Mouse (Mus musculus): Measurements from ENCODE around the gene Gmfg. TPM values are rescaled to one million over a fixed set of nuclear protein-coding genes. Genes with fewer than 3 reads are reported as not detected.

The Gmfg gene
- polyA plus RNA-seq, 1 experiment from 2014 or later, result 4.5 TPM

GRCm38 (mm10) chr7:28464416-28465212 is 27.4 kb downstream of the Gmfg start:
- Histone ChIP-seq H3K4me3 (replicated peaks) (no peak overlapping the region), H3K4me2 (0 out of 2 replicates have a peak overlapping the region, but pooled peaks have one; percentile 10), H3K9ac (no peak overlapping the region), H3K36me3 (replicated peaks) (peaks cover 34% of the 10 kb centered on the region), H3K4me1 (peaks cover 27% of the 10 kb centered on the region), H3K9me3 (no peaks in the 10 kb centered on the region), H3K27ac (no peak overlapping the region; the same call in 1 of the 2 replicates), H3K27me3 (peaks cover 33% of the 10 kb centered on the region)
- WGBS, result 61% methylated on average over 10 of the region's 10 CpGs
- ATAC-seq (ENCODE audit: low FRiP score), result no peak; the same call in 1 of the 2 replicates

- no peak overlapping the region for H3K27ac ChIP-seq
- peaks cover 33% of the 10 kb centered on the region for H3K27me3 ChIP-seq
- H3K36me3 ChIP-seq (replicated peaks), result peaks cover 15% of the 10 kb centered on the region
- H3K4me2 ChIP-seq, result peak overlapping the region; percentile 81
- H3K9ac ChIP-seq, result peak overlapping the region; percentile 59
- H3K9me3 ChIP-seq, result no peaks in the 10 kb centered on the region
- peak overlapping the region; percentile 50 for H3K4me3 ChIP-seq (replicated peaks)
- ATAC-seq (ENCODE audit: low FRiP score), result peak; percentile 31; the same call in 1 of the 2 replicates
- peaks cover 27% of the 10 kb centered on the region for H3K4me1 ChIP-seq
- WGBS, result 21% methylated on average over 40 of the region's 40 CpGs
Measured at GRCm38 (mm10) chr7:28466721-28467212, 29.5 kb downstream of the Gmfg start.

GRCm38 (mm10) chr7:28467213-28467751 is 30.0 kb downstream of the Gmfg start:
- under 1% methylated on average over 56 of the region's 63 CpGs for WGBS

GRCm38 (mm10) chr7:28476191-28476590 is 38.9 kb downstream of the Gmfg start:
- Histone ChIP-seq H3K4me1 (no peaks in the 10 kb centered on the region), H3K9ac (no peak overlapping the region), H3K4me2 (no peak overlapping the region), H3K27ac (no peak overlapping the region), H3K27me3 (0 out of 2 replicates have a peak, but pooled peaks cover 4% of the 10 kb centered on the region), H3K36me3 (replicated peaks) (no peaks in the 10 kb centered on the region), H3K9me3 (no peaks in the 10 kb centered on the region), H3K4me3 (replicated peaks) (no peak overlapping the region)
- 91% methylated on average over 6 of the region's 6 CpGs for WGBS
- ATAC-seq (ENCODE audit: low FRiP score), result no peak

More at GRCm38 (mm10) chr7:28467213-28467751, 30.0 kb downstream of the Gmfg start:
- Histone ChIP-seq H3K36me3 (replicated peaks) (peaks cover 11% of the 10 kb centered on the region), H3K4me1 (peaks cover 27% of the 10 kb centered on the region), H3K4me2 (peak overlapping the region; percentile 81), H3K9me3 (no peaks in the 10 kb centered on the region), H3K9ac (peak overlapping the region; percentile 59), H3K27me3 (peaks cover 33% of the 10 kb centered on the region), H3K27ac (no peak overlapping the region), H3K4me3 (replicated peaks) (peak overlapping the region; percentile 50)
- ATAC-seq (ENCODE audit: low FRiP score), result peak; percentile 82

- Histone ChIP-seq H3K36me3 (replicated peaks) (no peaks in the 10 kb centered on the region), H3K4me3 (replicated peaks) (no peak overlapping the region), H3K4me1 (no peaks in the 10 kb centered on the region), H3K27me3 (0 out of 2 replicates have a peak, but pooled peaks cover 4% of the 10 kb centered on the region), H3K4me2 (no peak overlapping the region), H3K9me3 (no peaks in the 10 kb centered on the region), H3K27ac (no peak overlapping the region), H3K9ac (no peak overlapping the region)
- ATAC-seq (ENCODE audit: low FRiP score), result no peak
- 85% methylated on average over 5 of the region's 5 CpGs for WGBS
Measured at GRCm38 (mm10) chr7:28477363-28477762, 40.1 kb downstream of the Gmfg start.

- H3K27ac ChIP-seq, result no peak overlapping the region
- no peaks in the 10 kb centered on the region for H3K4me1 ChIP-seq
- H3K36me3 ChIP-seq (replicated peaks), result no peaks in the 10 kb centered on the region
- H3K4me2 ChIP-seq, result no peak overlapping the region
- 0 out of 2 replicates have a peak, but pooled peaks cover 2% of the 10 kb centered on the region for H3K27me3 ChIP-seq
- H3K9ac ChIP-seq, result no peak overlapping the region
- H3K9me3 ChIP-seq, result no peaks in the 10 kb centered on the region
- no peak overlapping the region for H3K4me3 ChIP-seq (replicated peaks)
- no peak for ATAC-seq (ENCODE audit: low FRiP score)
- 9% methylated on average over 8 of the region's 8 CpGs for WGBS
Measured at GRCm38 (mm10) chr7:28478854-28479253, 41.6 kb downstream of the Gmfg start.

- H3K4me3 ChIP-seq (replicated peaks), result no peak overlapping the region
- WGBS, result 87% methylated on average over 11 of the region's 11 CpGs
- H3K36me3 ChIP-seq (replicated peaks), result no peaks in the 10 kb centered on the region
- H3K4me2 ChIP-seq, result no peak overlapping the region
- ATAC-seq (ENCODE audit: low FRiP score), result no peak
- no peak overlapping the region for H3K9ac ChIP-seq
- no peaks in the 10 kb centered on the region for H3K9me3 ChIP-seq
- no peak overlapping the region for H3K27ac ChIP-seq
- peaks cover 17% of the 10 kb centered on the region for H3K27me3 ChIP-seq
- H3K4me1 ChIP-seq, result peaks cover 2% of the 10 kb centered on the region; the same call in 1 of the 2 replicates
Measured at GRCm38 (mm10) chr7:28482854-28483253, 45.6 kb downstream of the Gmfg start.

GRCm38 (mm10) chr7:28484192-28484591 is 46.9 kb downstream of the Gmfg start:
- Histone ChIP-seq H3K36me3 (replicated peaks) (no peaks in the 10 kb centered on the region), H3K27ac (no peak overlapping the region), H3K4me3 (replicated peaks) (no peak overlapping the region), H3K4me2 (no peak overlapping the region), H3K9ac (no peak overlapping the region), H3K27me3 (peaks cover 29% of the 10 kb centered on the region), H3K4me1 (peaks cover 6% of the 10 kb centered on the region), H3K9me3 (no peaks in the 10 kb centered on the region)
- 52% methylated on average over 4 of the region's 4 CpGs for WGBS
- ATAC-seq (ENCODE audit: low FRiP score), result no peak

- ATAC-seq (ENCODE audit: low FRiP score), result no peak
- Histone ChIP-seq H3K4me3 (replicated peaks) (peak overlapping the region; percentile 13), H3K27ac (no peak overlapping the region), H3K36me3 (replicated peaks) (no peaks in the 10 kb centered on the region), H3K27me3 (peaks cover 29% of the 10 kb centered on the region), H3K4me2 (peak overlapping the region; percentile 45), H3K9ac (no peak overlapping the region), H3K4me1 (peaks cover 9% of the 10 kb centered on the region), H3K9me3 (no peaks in the 10 kb centered on the region)
- 4% methylated on average over 16 of the region's 16 CpGs for WGBS
Measured at GRCm38 (mm10) chr7:28488030-28488491, 50.8 kb downstream of the Gmfg start.

- Histone ChIP-seq H3K4me2 (peak overlapping the region; percentile 21), H3K36me3 (replicated peaks) (no peaks in the 10 kb centered on the region), H3K27me3 (peaks cover 25% of the 10 kb centered on the region), H3K27ac (no peak overlapping the region), H3K4me1 (peaks cover 13% of the 10 kb centered on the region), H3K9ac (no peak overlapping the region), H3K9me3 (no peaks in the 10 kb centered on the region), H3K4me3 (replicated peaks) (no peak overlapping the region)
- 1% methylated on average over 10 of the region's 10 CpGs for WGBS
- no peak for ATAC-seq (ENCODE audit: low FRiP score)
Measured at GRCm38 (mm10) chr7:28490410-28490809, 53.2 kb downstream of the Gmfg start.

- peak overlapping the region; percentile 21; the same call in 1 of the 2 replicates for H3K4me2 ChIP-seq
- 31% methylated on average over 13 of the region's 14 CpGs for WGBS
Measured at GRCm38 (mm10) chr7:28490903-28491302, 53.7 kb downstream of the Gmfg start.

GRCm38 (mm10) chr7:28492310-28492709 is 55.1 kb downstream of the Gmfg start:
- Histone ChIP-seq H3K4me3 (replicated peaks) (no peak overlapping the region), H3K27ac (no peak overlapping the region), H3K36me3 (replicated peaks) (no peaks in the 10 kb centered on the region), H3K9ac (no peak overlapping the region), H3K9me3 (no peaks in the 10 kb centered on the region), H3K4me1 (peaks cover 13% of the 10 kb centered on the region), H3K4me2 (no peak overlapping the region), H3K27me3 (peaks cover 16% of the 10 kb centered on the region)
- ATAC-seq (ENCODE audit: low FRiP score), result no peak
- WGBS, result 83% methylated on average over 8 of the region's 8 CpGs

More at GRCm38 (mm10) chr7:28490903-28491302, 53.7 kb downstream of the Gmfg start:
- H3K36me3 ChIP-seq (replicated peaks), result no peaks in the 10 kb centered on the region
- peaks cover 22% of the 10 kb centered on the region for H3K27me3 ChIP-seq
- H3K9ac ChIP-seq, result no peak overlapping the region
- no peak for ATAC-seq (ENCODE audit: low FRiP score)
- H3K4me1 ChIP-seq, result peaks cover 13% of the 10 kb centered on the region
- no peak overlapping the region for H3K27ac ChIP-seq
- no peak overlapping the region for H3K4me3 ChIP-seq (replicated peaks)
- no peaks in the 10 kb centered on the region for H3K9me3 ChIP-seq

All from forebrain, embryonic 12.5 days (tissue).